Mouse (Mus musculus): ENCODE data around the gene A030005K14Rik. TPM values are rescaled to one million over a fixed set of nuclear protein-coding genes. Genes with fewer than 3 reads are reported as not detected.

A030005K14Rik gene
- polyA plus RNA-seq (2014; fragmentation: Nextera tagmentation; extraction: Ambion mirVana) = not detected in 2 replicates

GRCm38 (mm10) chr1:83059278-83059677 lies at the start of gene A030005K14Rik:
Gene A030005K14Rik (minus strand): TSS chr1:83059378.
- H3K4me3 ChIP-seq (ENCODE audit: low read depth, low read length) = no peak within 1 kb of the TSS
- no peak for ATAC-seq
- DNase-seq (ENCODE audit: low spot score) = no peak
- H3K27me3 ChIP-seq (replicated peaks; ENCODE audit: control insufficient read depth, insufficient read depth, low read length) = no peaks in the 10 kb centered on the region
- H3K9ac ChIP-seq (ENCODE audit: low read length) = no peak within 1 kb of the TSS
- 89% methylated on average over 9 of the region's 9 CpGs for WGBS
- no peak within 1 kb of the TSS for H3K4me2 ChIP-seq (ENCODE audit: low read length)
- H3K36me3 ChIP-seq (ENCODE audit: control insufficient read depth, insufficient read depth, low read length) = no peaks in the 10 kb centered on the region
- no peak within 1 kb of the TSS for H3K27ac ChIP-seq (ENCODE audit: low read depth, low read length)
- H3K4me1 ChIP-seq (ENCODE audit: control insufficient read depth, insufficient read depth, low read length) = no peaks in the 10 kb centered on the region
- H3K9me3 ChIP-seq (replicated peaks; ENCODE audit: control insufficient read depth, low read length) = no peaks in the 10 kb centered on the region

- no peak for ATAC-seq
- H3K27ac ChIP-seq (ENCODE audit: low read depth, low read length) = no peak overlapping the region
- WGBS = 83% methylated on average over 5 of the region's 5 CpGs
These were observed 48.3 kb upstream of the A030005K14Rik start for GRCm38 (mm10) chr1:83107410-83107978.

GRCm38 (mm10) chr1:83105464-83105863 lies 46.3 kb upstream of the A030005K14Rik start:
- H3K36me3 ChIP-seq (ENCODE audit: control insufficient read depth, insufficient read depth, low read length) = no peaks in the 10 kb centered on the region
- peaks cover 6% of the 10 kb centered on the region; the same call in 1 of the 2 replicates for H3K4me1 ChIP-seq (ENCODE audit: control insufficient read depth, insufficient read depth, low read length)
- DNase-seq (ENCODE audit: low spot score) (no peak), ATAC-seq (no peak)
- H3K4me3 ChIP-seq (ENCODE audit: low read depth, low read length) = no peak overlapping the region
- H3K27ac ChIP-seq (ENCODE audit: low read depth, low read length) = no peak overlapping the region
- H3K27me3 ChIP-seq (replicated peaks; ENCODE audit: control insufficient read depth, insufficient read depth, low read length) = no peaks in the 10 kb centered on the region
- no peak overlapping the region for H3K4me2 ChIP-seq (ENCODE audit: low read length)
- no peak overlapping the region for H3K9ac ChIP-seq (ENCODE audit: low read length)
- 74% methylated on average over 1 of the region's 1 CpGs for WGBS
- H3K9me3 ChIP-seq (replicated peaks; ENCODE audit: control insufficient read depth, low read length) = no peaks in the 10 kb centered on the region

More at GRCm38 (mm10) chr1:83107410-83107978, 48.3 kb upstream of the A030005K14Rik start:
- Histone ChIP-seq H3K4me1 (ENCODE audit: control insufficient read depth, insufficient read depth, low read length) (no peaks in the 10 kb centered on the region), H3K9ac (ENCODE audit: low read length) (no peak overlapping the region), H3K4me2 (ENCODE audit: low read length) (no peak overlapping the region), H3K9me3 (replicated peaks; ENCODE audit: control insufficient read depth, low read length) (no peaks in the 10 kb centered on the region), H3K4me3 (ENCODE audit: low read depth, low read length) (no peak overlapping the region), H3K27me3 (replicated peaks; ENCODE audit: control insufficient read depth, insufficient read depth, low read length) (no peaks in the 10 kb centered on the region), H3K36me3 (ENCODE audit: control insufficient read depth, insufficient read depth, low read length) (no peaks in the 10 kb centered on the region)
- no peak for DNase-seq (ENCODE audit: low spot score)

- Histone ChIP-seq H3K9ac (ENCODE audit: low read length) (no peak overlapping the region), H3K4me2 (ENCODE audit: low read length) (no peak overlapping the region), H3K4me1 (ENCODE audit: control insufficient read depth, insufficient read depth, low read length) (peaks cover 6% of the 10 kb centered on the region; the same call in 1 of the 2 replicates), H3K36me3 (ENCODE audit: control insufficient read depth, insufficient read depth, low read length) (no peaks in the 10 kb centered on the region), H3K27ac (ENCODE audit: low read depth, low read length) (no peak overlapping the region), H3K27me3 (replicated peaks; ENCODE audit: control insufficient read depth, insufficient read depth, low read length) (no peaks in the 10 kb centered on the region), H3K9me3 (replicated peaks; ENCODE audit: control insufficient read depth, low read length) (no peaks in the 10 kb centered on the region), H3K4me3 (ENCODE audit: low read depth, low read length) (no peak overlapping the region)
- ATAC-seq (peak; percentile 48; the same call in 1 of the 2 replicates), DNase-seq (ENCODE audit: low spot score) (peak; percentile 82)
- 8% methylated on average over 3 of the region's 3 CpGs for WGBS
These were observed 42.7 kb upstream of the A030005K14Rik start for GRCm38 (mm10) chr1:83101891-83102290.

- Histone ChIP-seq H3K4me2 (ENCODE audit: low read length) (no peak overlapping the region), H3K27ac (ENCODE audit: low read depth, low read length) (no peak overlapping the region), H3K9ac (ENCODE audit: low read length) (no peak overlapping the region), H3K4me1 (ENCODE audit: control insufficient read depth, insufficient read depth, low read length) (peaks cover 6% of the 10 kb centered on the region; the same call in 1 of the 2 replicates), H3K27me3 (replicated peaks; ENCODE audit: control insufficient read depth, insufficient read depth, low read length) (no peaks in the 10 kb centered on the region), H3K4me3 (ENCODE audit: low read depth, low read length) (no peak overlapping the region), H3K9me3 (replicated peaks; ENCODE audit: control insufficient read depth, low read length) (no peaks in the 10 kb centered on the region), H3K36me3 (ENCODE audit: control insufficient read depth, insufficient read depth, low read length) (no peaks in the 10 kb centered on the region)
- DNase-seq (ENCODE audit: low spot score) (no peak), ATAC-seq (no peak)
- 63% methylated on average over 7 of the region's 7 CpGs for WGBS
These were observed 40.5 kb upstream of the A030005K14Rik start for GRCm38 (mm10) chr1:83099580-83100137.

GRCm38 (mm10) chr1:83099160-83099559 lies 40.0 kb upstream of the A030005K14Rik start:
- H3K27ac ChIP-seq (ENCODE audit: low read depth, low read length) = no peak overlapping the region
- H3K9ac ChIP-seq (ENCODE audit: low read length) = no peak overlapping the region
- ATAC-seq (peak; percentile 20; the same call in 1 of the 2 replicates), DNase-seq (ENCODE audit: low spot score) (no peak)
- H3K4me3 ChIP-seq (ENCODE audit: low read depth, low read length) = no peak overlapping the region
- H3K4me2 ChIP-seq (ENCODE audit: low read length) = no peak overlapping the region
- peaks cover 6% of the 10 kb centered on the region; the same call in 1 of the 2 replicates for H3K4me1 ChIP-seq (ENCODE audit: control insufficient read depth, insufficient read depth, low read length)
- 37% methylated on average over 2 of the region's 2 CpGs for WGBS
- no peaks in the 10 kb centered on the region for H3K27me3 ChIP-seq (replicated peaks; ENCODE audit: control insufficient read depth, insufficient read depth, low read length)
- no peaks in the 10 kb centered on the region for H3K36me3 ChIP-seq (ENCODE audit: control insufficient read depth, insufficient read depth, low read length)
- no peaks in the 10 kb centered on the region for H3K9me3 ChIP-seq (replicated peaks; ENCODE audit: control insufficient read depth, low read length)

GRCm38 (mm10) chr1:83096935-83097334 lies 37.8 kb upstream of the A030005K14Rik start:
- WGBS = 72% methylated on average over 4 of the region's 4 CpGs

GRCm38 (mm10) chr1:83091268-83091667 lies 32.1 kb upstream of the A030005K14Rik start:
- Histone ChIP-seq H3K27ac (ENCODE audit: low read depth, low read length) (no peak overlapping the region), H3K4me1 (ENCODE audit: control insufficient read depth, insufficient read depth, low read length) (no peaks in the 10 kb centered on the region), H3K27me3 (replicated peaks; ENCODE audit: control insufficient read depth, insufficient read depth, low read length) (no peaks in the 10 kb centered on the region), H3K4me3 (ENCODE audit: low read depth, low read length) (no peak overlapping the region), H3K9ac (ENCODE audit: low read length) (no peak overlapping the region), H3K36me3 (ENCODE audit: control insufficient read depth, insufficient read depth, low read length) (no peaks in the 10 kb centered on the region), H3K9me3 (replicated peaks; ENCODE audit: control insufficient read depth, low read length) (no peaks in the 10 kb centered on the region), H3K4me2 (ENCODE audit: low read length) (no peak overlapping the region)
- ATAC-seq = no peak
- DNase-seq (ENCODE audit: low spot score) = no peak
- 76% methylated on average over 3 of the region's 3 CpGs for WGBS

More at GRCm38 (mm10) chr1:83096935-83097334, 37.8 kb upstream of the A030005K14Rik start:
- Histone ChIP-seq H3K27ac (ENCODE audit: low read depth, low read length) (no peak overlapping the region), H3K36me3 (ENCODE audit: control insufficient read depth, insufficient read depth, low read length) (no peaks in the 10 kb centered on the region), H3K4me2 (ENCODE audit: low read length) (no peak overlapping the region), H3K4me3 (ENCODE audit: low read depth, low read length) (no peak overlapping the region), H3K4me1 (ENCODE audit: control insufficient read depth, insufficient read depth, low read length) (peaks cover 5% of the 10 kb centered on the region; the same call in 1 of the 2 replicates), H3K9ac (ENCODE audit: low read length) (no peak overlapping the region), H3K9me3 (replicated peaks; ENCODE audit: control insufficient read depth, low read length) (no peaks in the 10 kb centered on the region), H3K27me3 (replicated peaks; ENCODE audit: control insufficient read depth, insufficient read depth, low read length) (no peaks in the 10 kb centered on the region)
- no peak for ATAC-seq
- DNase-seq (ENCODE audit: low spot score) = no peak

- 86% methylated on average over 2 of the region's 2 CpGs for WGBS
- no peaks in the 10 kb centered on the region for H3K36me3 ChIP-seq (ENCODE audit: control insufficient read depth, insufficient read depth, low read length)
- no peak overlapping the region for H3K4me2 ChIP-seq (ENCODE audit: low read length)
- no peak overlapping the region for H3K4me3 ChIP-seq (ENCODE audit: low read depth, low read length)
- H3K4me1 ChIP-seq (ENCODE audit: control insufficient read depth, insufficient read depth, low read length) = no peaks in the 10 kb centered on the region
- no peak overlapping the region for H3K9ac ChIP-seq (ENCODE audit: low read length)
- no peak for DNase-seq (ENCODE audit: low spot score)
- H3K27ac ChIP-seq (ENCODE audit: low read depth, low read length) = no peak overlapping the region
- H3K27me3 ChIP-seq (replicated peaks; ENCODE audit: control insufficient read depth, insufficient read depth, low read length) = no peaks in the 10 kb centered on the region
- H3K9me3 ChIP-seq (replicated peaks; ENCODE audit: control insufficient read depth, low read length) = no peaks in the 10 kb centered on the region
- no peak for ATAC-seq
These were observed 25.6 kb upstream of the A030005K14Rik start for GRCm38 (mm10) chr1:83084790-83085189.
